In the genomic region with DNA sequence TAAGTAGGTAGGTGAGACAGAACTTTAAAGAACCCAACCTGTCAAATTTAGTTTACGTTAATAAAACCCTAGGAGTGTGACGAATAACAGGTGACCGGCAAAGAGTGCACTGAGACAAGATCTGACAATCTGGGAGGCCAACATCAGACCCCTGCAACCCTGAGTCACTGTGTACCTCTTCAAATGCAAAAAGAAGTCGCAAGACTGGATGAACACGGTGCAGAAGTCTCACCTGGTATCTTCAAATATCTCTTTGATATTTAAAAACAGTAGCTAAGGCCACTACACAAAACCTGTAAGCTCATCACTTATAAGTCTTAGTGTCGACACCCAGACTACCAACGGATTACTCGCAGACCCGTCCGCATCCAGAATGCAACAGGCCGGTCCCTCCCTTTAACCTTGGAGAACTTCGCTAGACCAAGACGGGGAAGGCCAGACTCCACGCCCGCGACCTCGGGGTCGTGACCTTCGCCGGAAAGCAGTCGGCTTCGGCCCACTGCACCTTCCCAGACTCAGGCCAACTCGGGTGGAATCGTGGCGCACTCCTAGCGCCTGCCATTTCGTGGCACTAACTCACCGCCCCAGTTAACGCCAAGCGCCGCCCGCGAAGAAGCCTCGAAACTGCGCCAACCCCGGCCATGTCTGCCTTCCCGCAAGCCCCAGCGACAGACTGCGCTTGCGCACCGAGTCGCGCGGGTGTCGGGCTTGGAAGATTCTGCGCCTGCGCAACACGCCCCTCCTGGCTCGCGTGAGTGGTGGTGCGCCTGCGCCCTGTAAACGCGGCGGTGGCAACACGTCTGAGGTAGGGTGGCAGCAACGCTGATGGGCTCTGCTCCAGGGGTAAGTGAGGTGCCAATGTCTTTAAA, we compare ENCODE assay signal across 8 mouse cellular contexts. TPM values are rescaled to one million over a fixed set of nuclear protein-coding genes. Genes with fewer than 3 reads are reported as not detected.
A peak's percentile ranks its signal among the peaks of the same experiment; 100 is the strongest.
DNase-seq lines count a peak whose midpoint lies in the region; ATAC-seq and TF ChIP-seq lines count a peak whose summit lies in the region.

A gene (minus strand): TSS at position 715 of the 869 bp plus-strand sequence.
A gene (plus strand): TSS at position 744 of the 869 bp plus-strand sequence.

- peak within 1 kb of the TSS; percentile 87 for H3K4me3 ChIP-seq in ES-Bruce4 (ENCODE audit: low read depth, low read length)
- peak within 1 kb of the TSS; percentile 74 for H3K4me3 ChIP-seq in forebrain, embryonic 14.5 days (ENCODE audit: low read depth, low read length)
- H3K4me3 ChIP-seq in neural tube, embryonic 15.5 days (replicated peaks): peak within 1 kb of the TSS; percentile 91

- TF ChIP-seq EP300 in ES-Bruce4 (IDR thresholded peaks at IDR 0.05; ENCODE audit: insufficient read depth, low read depth, low read length): no peak

- DNase-seq in forebrain, embryonic 14.5 days (ENCODE audit: low spot score): peak; percentile 98
- DNase-seq in heart, postnatal 14 days: peak; percentile 98 to 99
- peak; percentile 96 for DNase-seq in layer of hippocampus, adult 11-12 months (ENCODE audit: low spot score)
- peak; percentile 95 to 96 for DNase-seq in lung, adult 18-20 months
- peak; percentile 95 for DNase-seq in testis, postnatal 14 days (ENCODE audit: low spot score)

- no peaks in the 10 kb centered on the region for H3K9me3 ChIP-seq in ES-Bruce4 (replicated peaks; ENCODE audit: control insufficient read depth, insufficient read depth, low read length, poor library complexity, severe bottlenecking)
- H3K9me3 ChIP-seq in forebrain, embryonic 14.5 days (replicated peaks; ENCODE audit: control insufficient read depth, low read length): no peaks in the 10 kb centered on the region
- no peaks in the 10 kb centered on the region for H3K9me3 ChIP-seq in neural tube, embryonic 15.5 days (replicated peaks)

- peak within 1 kb of the TSS; percentile 61 for H3K9ac ChIP-seq in ES-Bruce4 (ENCODE audit: low read depth, poor library complexity, severe bottlenecking)
- H3K9ac ChIP-seq in forebrain, embryonic 14.5 days (ENCODE audit: low read length): peak within 1 kb of the TSS; percentile 86
- H3K9ac ChIP-seq in neural tube, embryonic 15.5 days (replicated peaks): peak within 1 kb of the TSS; percentile 82

- H3K27me3 ChIP-seq in ES-Bruce4 (ENCODE audit: control insufficient read depth, insufficient read depth, low read length, poor library complexity, severe bottlenecking): no peaks in the 10 kb centered on the region
- no peaks in the 10 kb centered on the region for H3K27me3 ChIP-seq in forebrain, embryonic 14.5 days (replicated peaks; ENCODE audit: control insufficient read depth, insufficient read depth, low read length)
- H3K27me3 ChIP-seq in neural tube, embryonic 15.5 days (replicated peaks): no peaks in the 10 kb centered on the region

- peak; percentile 96 for TF ChIP-seq POLR2A in ES-Bruce4 (IDR thresholded peaks at IDR 0.05; ENCODE audit: insufficient read depth, low read length)

- peak within 1 kb of the TSS; percentile 70 for H3K4me2 ChIP-seq in forebrain, embryonic 14.5 days (ENCODE audit: low read length)
- H3K4me2 ChIP-seq in neural tube, embryonic 15.5 days: peak within 1 kb of the TSS; percentile 66

- 2% methylated on average over 57 of the region's 57 CpGs for WGBS in forebrain, embryonic 14.5 days
- 2% methylated on average over 57 of the region's 57 CpGs for WGBS in neural tube, embryonic 15.5 days

- peak within 1 kb of the TSS; percentile 42; the same call in 1 of the 2 replicates for H3K27ac ChIP-seq in ES-Bruce4 (ENCODE audit: insufficient read depth, low read length)
- H3K27ac ChIP-seq in forebrain, embryonic 14.5 days (ENCODE audit: low read depth, low read length): peak within 1 kb of the TSS; percentile 52; the same call in 1 of the 2 replicates
- H3K27ac ChIP-seq in neural tube, embryonic 15.5 days (replicated peaks): peak within 1 kb of the TSS; percentile 86

- no peaks in the 10 kb centered on the region for H3K4me1 ChIP-seq in ES-Bruce4 (ENCODE audit: control insufficient read depth, insufficient read depth, low read length)
- H3K4me1 ChIP-seq in forebrain, embryonic 14.5 days (ENCODE audit: control insufficient read depth, insufficient read depth, low read length): peaks cover 7% of the 10 kb centered on the region; the same call in 1 of the 2 replicates
- peaks cover 19% of the 10 kb centered on the region for H3K4me1 ChIP-seq in neural tube, embryonic 15.5 days

- intact Hi-C loops in heart, postnatal 14 days (cut with DNase I): loop anchor here (10.0 kb wide), 1 partner anchor 115 kb away; no protein-coding TSS in a partner anchor

- peak; percentile 98 for ATAC-seq in cerebellum, adult (ENCODE audit: insufficient number of reproducible peaks, low FRiP score, low TSS enrichment)
- peak; percentile 98 for ATAC-seq in forebrain, embryonic 14.5 days
- peak; percentile 98 for ATAC-seq in neural tube, embryonic 15.5 days (ENCODE audit: low FRiP score)

- TF ChIP-seq CTCF in ES-Bruce4 (IDR thresholded peaks at IDR 0.05; ENCODE audit: low read depth, low read length): no peak

- H3K36me3 ChIP-seq in ES-Bruce4 (ENCODE audit: control insufficient read depth, insufficient read depth, low read length, poor library complexity, severe bottlenecking): peaks cover 13% of the 10 kb centered on the region
- 0 out of 2 replicates have a peak, but pooled peaks cover 9% of the 10 kb centered on the region for H3K36me3 ChIP-seq in forebrain, embryonic 14.5 days (ENCODE audit: control insufficient read depth, insufficient read depth, low read length)
- peaks cover 17% of the 10 kb centered on the region; the same call in 1 of the 2 replicates for H3K36me3 ChIP-seq in neural tube, embryonic 15.5 days

RNA-seq across cellular contexts. Expression of the first gene that starts in this region (rescaled TPM):
- 219 and 239 TPM in 2 replicates for polyA plus RNA-seq in ES-Bruce4 (2011; ENCODE audit: insufficient read depth, insufficient read length, low read depth, missing spikeins)
- 167 and 188 TPM in 2 replicates for polyA plus RNA-seq in forebrain, embryonic 14.5 days (2014; fragmentation: Nextera tagmentation; extraction: Ambion mirVana)
- 1,000 to 10,000 TPM; 1,284 to 1,341 TPM for total RNA-seq in heart, postnatal 14 days (2021)
- 231 and 262 TPM in 2 replicates for polyA plus RNA-seq in neural tube, embryonic 15.5 days (2015; fragmentation: Nextera tagmentation; extraction: Ambion mirVana)

RNA-seq across cellular contexts. Expression of the second gene that starts in this region (rescaled TPM):
- polyA plus RNA-seq in ES-Bruce4 (2011; ENCODE audit: insufficient read depth, insufficient read length, low read depth, missing spikeins): 55.8 TPM in 2 replicates
- 37.4 and 47.2 TPM in 2 replicates for polyA plus RNA-seq in forebrain, embryonic 14.5 days (2014; fragmentation: Nextera tagmentation; extraction: Ambion mirVana)
- 10 to 100 TPM; 43.2 to 49.9 TPM for total RNA-seq in heart, postnatal 14 days (2021)
- polyA plus RNA-seq in neural tube, embryonic 15.5 days (2015; fragmentation: Nextera tagmentation; extraction: Ambion mirVana): 47.6 and 52.0 TPM in 2 replicates

Comparison
In these comparisons a context has a peak if more than half of its experiments do, and no peak if none do; other contexts are left out.
1. Peak in every context shown above with its lines: DNase-seq, ATAC-seq, H3K4me3 ChIP-seq and H3K27ac ChIP-seq.